Mouse (Mus musculus) olfactory bulb, adult 2 months (tissue): ENCODE measurements around the gene Syn3.

Experiments used
- CTCF ChIP-seq: fragments of 200-500 bp; IDR thresholded peaks from 2 replicates; pipeline ENCODE4 v1.5.1; 2012; ENCODE audit warnings: low read depth, mild to moderate bottlenecking, low read length, moderate library complexity; ENCODE audit not compliant: insufficient read depth
- POLR2A ChIP-seq: fragments of 200-500 bp; IDR thresholded peaks from 2 replicates; pipeline ENCODE4 v1.6.1; 2012; ENCODE audit warnings: mild to moderate bottlenecking, low read depth, low read length, moderate library complexity; ENCODE audit not compliant: insufficient read depth

- TF ChIP-seq CTCF = no peak
- TF ChIP-seq POLR2A = no peak
Observed at GRCm38 (mm10) chr10:86369346-86369745, 129.3 kb downstream of the Syn3 start.
